Mouse (Mus musculus): ENCODE results near the gene Gm21095.
"Not testable (repeated sequence)": the region's sequence is repeated elsewhere in the genome, so short reads cannot be mapped to it uniquely, and the experiment has no call there.

Gm21095 gene

DNA sequence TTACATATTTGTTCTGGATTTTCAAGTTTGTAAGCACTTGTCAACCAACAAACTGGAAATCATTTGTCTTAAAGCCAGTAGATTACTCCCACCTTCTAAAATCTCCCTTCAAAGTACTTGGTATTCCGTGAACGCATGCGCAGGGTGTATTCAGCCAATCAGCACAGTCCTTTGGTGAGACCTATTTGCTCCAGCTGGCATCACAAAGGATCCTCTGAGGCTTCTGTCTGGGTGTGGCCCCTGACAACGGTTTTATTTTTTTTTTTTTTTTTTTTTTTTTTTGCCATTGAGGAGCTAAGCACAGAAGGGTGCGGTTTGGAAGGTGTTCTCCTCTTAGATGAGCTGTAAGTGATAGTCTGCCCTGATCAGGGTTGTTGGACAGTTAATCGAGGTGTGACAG, at the start of gene Gm21095:
Gene Gm21095 (plus strand): TSS at position 301 of the 400 bp plus-strand sequence.
- not testable (repeated sequence) for DNase-seq (ENCODE audit: low spot score)
